Mouse (Mus musculus) lung, postnatal 0 days (tissue): ENCODE results near the gene Ntpcr. TPM values are rescaled to one million over a fixed set of nuclear protein-coding genes. Genes with fewer than 3 reads are reported as not detected.
A peak's percentile ranks its signal among the peaks of the same experiment; 100 is the strongest.

Experiments
- ATAC-seq: fragments of 200-750 bp; cut with Nextera tagmentation; 2 replicates; pipeline ENCODE4 v1.8.0; 2017; ENCODE audit warnings: moderate library complexity
- DNase-seq: peaks from one replicate; pipeline ENCODE4 v3.0.0-alpha.2; 2016; ENCODE audit warnings: low spot score
- H3K27ac ChIP-seq: fragments of 300-500 bp; sonication (generic); 2 replicates; pipeline ENCODE4 v1.5.1; 2014; ENCODE audit warnings: antibody characterized with exemption, mild to moderate bottlenecking, low read length, mixed read lengths
- H3K27me3 ChIP-seq: fragments of 300-500 bp; sonication (generic); replicated peaks from 2 replicates; pipeline ENCODE4 v1.6.1; 2014; ENCODE audit warnings: low read length, mixed read lengths; ENCODE audit not compliant: insufficient read depth
- H3K36me3 ChIP-seq: fragments of 300-500 bp; sonication (generic); 2 replicates; pipeline ENCODE4 v1.6.1; 2014; ENCODE audit warnings: low read length, mixed read lengths; ENCODE audit not compliant: insufficient read depth
- H3K4me1 ChIP-seq: fragments of 300-500 bp; sonication (generic); 2 replicates; pipeline ENCODE4 v1.6.1; 2014; ENCODE audit warnings: antibody characterized with exemption, low read depth, low read length, mixed read lengths; ENCODE audit not compliant: insufficient read depth
- H3K4me2 ChIP-seq: fragments of 300-500 bp; sonication (generic); replicated peaks from 2 replicates; pipeline ENCODE4 v1.6.1; 2014; ENCODE audit warnings: low read depth, mild to moderate bottlenecking, low read length, moderate library complexity, mixed read lengths
- H3K4me3 ChIP-seq: fragments of 300-500 bp; sonication (generic); 2 replicates; pipeline ENCODE4 v1.5.1; 2014; ENCODE audit warnings: low read depth, low read length
- H3K9ac ChIP-seq: fragments of 300-500 bp; sonication (generic); replicated peaks from 2 replicates; pipeline ENCODE4 v1.6.1; 2014; ENCODE audit warnings: low read depth, mild to moderate bottlenecking
- H3K9me3 ChIP-seq: fragments of 300-500 bp; sonication (generic); 2 replicates; pipeline ENCODE4 v1.6.1; 2016; ENCODE audit warnings: low read length, mixed read lengths
- CTCF ChIP-seq: IDR thresholded peaks from 2 replicates; pipeline ENCODE4 v1.5.1; 2016; ENCODE audit warnings: antibody characterized with exemption, mild to moderate bottlenecking
- EP300 ChIP-seq: IDR thresholded peaks from 2 replicates; pipeline ENCODE4 v1.6.1; 2016; ENCODE audit warnings: antibody characterized with exemption, mild to moderate bottlenecking, control low read depth
- WGBS: fragments of 180-500 bp; shearing (Covaris S2); extraction: QIAGEN DNeasy Blood & Tissue Kit; methylation state at CpG from one replicate; pipeline ENCODE4 v1.1.7; 2014; 5-methylcytosine and 5-hydroxymethylcytosine counted together
- polyA plus RNA-seq: library from polyadenylated mRNA; unstranded; fragments of >200 nt; fragmentation: Nextera tagmentation; extraction: Ambion mirVana; gene quantifications from 2 replicates; pipeline ENCODE4 v1.2.1, GENCODE M21; 2015

The Ntpcr gene
- polyA plus RNA-seq, 1 experiment from 2014 or later: 31.2 TPM

DNA sequence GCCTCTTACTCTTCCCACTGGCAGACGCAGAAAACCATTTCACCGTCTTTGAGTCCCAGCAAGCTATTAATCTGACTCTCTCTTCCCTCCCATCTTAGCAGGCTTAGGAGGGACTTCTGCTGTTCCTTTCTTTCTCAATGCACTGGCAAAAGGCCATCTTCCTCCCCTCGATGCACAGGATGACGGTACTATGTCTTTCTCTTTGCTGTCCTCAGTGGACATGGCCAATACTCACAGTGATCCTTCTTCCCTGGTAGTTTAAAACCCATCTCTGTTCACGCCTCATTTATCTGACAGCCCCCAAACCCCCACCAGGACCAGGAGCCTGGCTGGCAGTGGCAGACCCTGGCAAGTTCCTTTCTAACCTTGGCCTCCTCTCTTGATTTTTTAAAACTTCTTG is 37.3 kb upstream of the Ntpcr start:
- WGBS: 37% methylated on average over 5 of the region's 5 CpGs
- Histone ChIP-seq H3K27ac (no peak overlapping the region), H3K36me3 (no peaks in the 10 kb centered on the region), H3K4me1 (no peaks in the 10 kb centered on the region), H3K9ac (no peak overlapping the region), H3K27me3 (0 out of 2 replicates have a peak, but pooled peaks cover 3% of the 10 kb centered on the region), H3K9me3 (no peaks in the 10 kb centered on the region), H3K4me2 (no peak overlapping the region), H3K4me3 (no peak overlapping the region)
- ATAC-seq: 0 out of 2 replicates have a peak, but pooled peaks have one; percentile 14
- TF ChIP-seq EP300: no peak
- TF ChIP-seq CTCF: no peak
- peak; percentile 74 for DNase-seq

DNA sequence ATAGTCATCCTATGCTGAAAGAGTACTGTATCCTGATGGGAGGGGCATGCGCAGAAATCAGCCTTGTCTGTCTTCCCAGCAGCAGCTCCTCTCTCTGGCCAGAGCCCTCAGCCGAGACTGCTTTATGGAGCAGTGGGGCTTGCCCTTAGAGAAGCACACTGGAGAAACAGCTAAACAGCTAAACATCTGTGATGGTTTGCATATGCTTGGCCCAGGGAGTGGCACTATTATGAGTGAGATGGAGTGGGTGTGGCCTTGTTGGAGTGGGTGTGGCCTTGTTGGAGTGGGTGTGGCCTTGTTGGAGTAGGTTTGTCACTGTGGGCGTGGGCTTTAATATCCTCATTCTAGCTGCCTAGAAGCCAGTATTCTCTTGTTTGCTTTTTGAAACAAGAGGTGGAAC is 36.6 kb upstream of the Ntpcr start:
- no peak for ATAC-seq
- Histone ChIP-seq H3K4me3 (no peak overlapping the region), H3K4me2 (no peak overlapping the region), H3K4me1 (no peaks in the 10 kb centered on the region), H3K9ac (no peak overlapping the region), H3K27me3 (0 out of 2 replicates have a peak, but pooled peaks cover 3% of the 10 kb centered on the region), H3K9me3 (0 out of 2 replicates have a peak, but pooled peaks cover 4% of the 10 kb centered on the region), H3K27ac (no peak overlapping the region), H3K36me3 (no peaks in the 10 kb centered on the region)
- WGBS: 72% methylated on average over 3 of the region's 3 CpGs
- TF ChIP-seq EP300 (no peak), CTCF (no peak)
- DNase-seq: no peak

DNA sequence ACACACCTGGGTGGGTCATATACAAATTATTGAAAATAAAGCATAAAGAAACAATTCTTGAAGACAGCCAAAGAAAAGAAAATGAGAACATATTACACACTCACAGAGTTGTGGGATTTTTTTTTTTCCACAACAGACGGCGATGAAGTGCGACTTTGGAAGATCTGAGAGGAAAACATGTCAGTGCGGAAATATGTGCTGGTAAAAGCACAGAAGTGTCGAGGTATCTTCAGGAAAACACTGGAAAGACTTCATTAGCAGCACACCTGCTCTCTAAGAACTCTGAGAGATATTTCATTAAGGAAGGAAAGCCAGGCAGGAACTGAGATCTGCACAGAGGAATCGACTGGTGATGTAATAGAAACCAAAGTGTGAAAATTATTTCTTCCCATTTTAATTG is 33.8 kb upstream of the Ntpcr start:
- Histone ChIP-seq H3K4me3 (no peak overlapping the region), H3K9me3 (peaks cover 11% of the 10 kb centered on the region; the same call in 1 of the 2 replicates), H3K27ac (no peak overlapping the region), H3K4me2 (no peak overlapping the region), H3K36me3 (no peaks in the 10 kb centered on the region), H3K9ac (no peak overlapping the region), H3K4me1 (no peaks in the 10 kb centered on the region), H3K27me3 (no peaks in the 10 kb centered on the region)
- no peak for DNase-seq
- 78% methylated on average over 6 of the region's 6 CpGs for WGBS
- TF ChIP-seq EP300 (no peak), CTCF (no peak)
- no peak for ATAC-seq

GRCm38 (mm10) chr8:125699391-125700025 is 30.3 kb upstream of the Ntpcr start:
- TF ChIP-seq EP300 (no peak), CTCF (no peak)
- 72% methylated on average over 6 of the region's 6 CpGs for WGBS

DNA sequence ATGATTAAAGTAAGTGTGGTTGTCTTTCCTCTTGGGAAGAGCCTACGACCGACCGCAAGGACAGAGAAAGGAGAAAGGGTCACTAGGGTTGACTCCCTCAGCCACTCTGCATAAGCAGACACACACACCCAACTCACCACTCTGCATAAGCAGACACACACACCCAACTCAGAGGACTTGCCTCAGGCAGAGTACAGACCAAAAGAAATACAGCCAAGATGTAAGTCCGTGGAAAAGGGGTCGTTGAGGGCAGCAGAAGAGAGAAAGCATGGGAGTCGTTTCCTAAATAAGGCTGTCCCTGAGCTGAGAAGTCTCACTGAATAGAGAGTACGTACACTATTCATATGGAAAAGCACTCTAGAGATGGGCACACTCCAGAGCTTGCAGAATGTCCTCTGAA is 29.4 kb upstream of the Ntpcr start:
- no peak overlapping the region for H3K27ac ChIP-seq
- H3K9ac ChIP-seq: no peak overlapping the region
- no peak for DNase-seq
- peaks cover 11% of the 10 kb centered on the region; the same call in 1 of the 2 replicates for H3K9me3 ChIP-seq
- H3K36me3 ChIP-seq: no peaks in the 10 kb centered on the region
- H3K4me1 ChIP-seq: no peaks in the 10 kb centered on the region
- TF ChIP-seq EP300 (no peak), CTCF (no peak)
- H3K4me2 ChIP-seq: no peak overlapping the region
- ATAC-seq: no peak
- no peak overlapping the region for H3K4me3 ChIP-seq
- 70% methylated on average over 7 of the region's 7 CpGs for WGBS
- H3K27me3 ChIP-seq: no peaks in the 10 kb centered on the region

More at GRCm38 (mm10) chr8:125699391-125700025, 30.3 kb upstream of the Ntpcr start:
- Histone ChIP-seq H3K4me3 (no peak overlapping the region), H3K4me2 (no peak overlapping the region), H3K36me3 (no peaks in the 10 kb centered on the region), H3K9me3 (peaks cover 11% of the 10 kb centered on the region; the same call in 1 of the 2 replicates), H3K27me3 (no peaks in the 10 kb centered on the region), H3K4me1 (no peaks in the 10 kb centered on the region), H3K27ac (no peak overlapping the region), H3K9ac (no peak overlapping the region)
- DNase-seq (peak; percentile 25), ATAC-seq (peak; percentile 26; the same call in 1 of the 2 replicates)

DNA sequence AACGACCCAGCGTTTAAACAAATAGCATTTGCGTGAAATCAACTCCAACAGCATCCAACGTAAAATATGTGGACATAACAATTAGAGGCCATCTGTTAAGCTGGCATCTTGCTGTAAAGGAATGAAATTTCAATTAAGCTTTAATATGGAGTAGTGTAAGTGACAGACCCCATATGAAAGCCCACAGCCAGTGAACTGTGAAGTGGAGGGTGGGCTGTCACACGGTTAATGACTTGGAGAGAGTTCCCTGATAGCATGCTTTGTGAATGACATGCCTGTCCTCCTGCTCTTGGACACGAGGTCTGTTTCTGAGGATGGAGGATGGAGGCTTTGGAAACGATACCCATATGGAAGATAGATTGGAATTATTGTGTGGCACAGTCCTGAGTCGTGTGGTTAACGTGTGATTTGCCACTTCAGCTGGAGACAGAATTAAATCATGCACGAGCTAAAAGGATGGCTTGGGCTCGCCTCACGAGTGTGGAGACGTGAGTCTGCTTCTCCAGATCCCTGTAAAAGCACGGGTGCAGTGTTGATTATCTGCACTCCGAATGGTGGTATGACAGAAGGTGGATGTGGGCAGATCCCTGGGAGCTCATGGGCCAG is 26.8 kb upstream of the Ntpcr start:
- Histone ChIP-seq H3K9ac (no peak overlapping the region), H3K4me2 (no peak overlapping the region), H3K36me3 (no peaks in the 10 kb centered on the region), H3K27me3 (no peaks in the 10 kb centered on the region), H3K4me1 (no peaks in the 10 kb centered on the region), H3K9me3 (peaks cover 9% of the 10 kb centered on the region; the same call in 1 of the 2 replicates), H3K27ac (no peak overlapping the region), H3K4me3 (no peak overlapping the region)
- WGBS: 76% methylated on average over 15 of the region's 15 CpGs
- no peak for ATAC-seq
- DNase-seq: no peak
- no peak for TF ChIP-seq EP300
